Mouse (Mus musculus): ENCODE data around the gene Vmn2r99. TPM values are rescaled to one million over a fixed set of nuclear protein-coding genes. Genes with fewer than 3 reads are reported as not detected.

The Vmn2r99 gene
- not detected for total RNA-seq (2021)
- long read RNA-seq, experiment 1, result 0 reads
- long read RNA-seq, experiment 2, result 0 reads

DNA sequence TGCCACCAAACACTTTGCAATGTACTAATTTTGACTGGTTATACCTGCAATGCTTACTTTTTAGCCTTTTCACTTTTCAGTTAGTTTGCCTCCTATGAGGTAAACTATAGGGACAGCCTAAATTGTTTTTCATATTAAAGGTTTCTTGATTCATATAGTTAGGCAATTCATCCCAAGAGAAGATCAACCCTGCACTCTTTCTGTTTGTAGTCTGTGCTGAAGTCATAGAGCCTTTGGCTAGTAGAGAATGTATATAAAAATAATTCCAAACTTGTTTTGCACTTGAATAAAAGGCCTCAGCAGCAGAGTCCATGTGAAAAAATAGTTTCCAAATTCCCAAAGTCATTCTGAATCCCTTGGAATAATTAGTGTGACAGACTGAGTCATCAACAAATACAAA lies at the start of gene Vmn2r99:
TSS of gene Vmn2r99 (plus strand) at position 301 of the 400 bp plus-strand sequence.
- no peak for DNase-seq (ENCODE audit: low spot score in 2 of 2)

DNA sequence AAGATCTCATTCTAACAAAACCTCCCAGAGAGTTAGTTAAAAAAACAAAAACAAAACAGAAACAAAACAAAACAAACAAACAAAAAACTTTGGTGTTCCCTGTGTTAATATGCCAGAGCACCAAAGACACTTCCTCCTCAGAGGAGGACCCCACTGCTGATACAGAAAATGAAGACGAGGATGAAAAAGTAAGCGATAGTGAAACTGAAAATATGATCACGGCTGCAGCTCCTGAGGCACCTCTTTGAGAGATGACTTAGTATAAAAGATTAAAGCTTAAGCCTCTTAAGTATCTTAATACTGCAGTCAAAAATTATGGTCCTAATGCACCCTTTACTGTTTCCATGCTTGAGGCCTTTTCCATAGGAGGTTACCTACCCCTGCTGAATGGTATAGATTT lies 75.9 kb downstream of the Vmn2r99 start:
- no peak for DNase-seq (ENCODE audit: low spot score in 2 of 2)

DNA sequence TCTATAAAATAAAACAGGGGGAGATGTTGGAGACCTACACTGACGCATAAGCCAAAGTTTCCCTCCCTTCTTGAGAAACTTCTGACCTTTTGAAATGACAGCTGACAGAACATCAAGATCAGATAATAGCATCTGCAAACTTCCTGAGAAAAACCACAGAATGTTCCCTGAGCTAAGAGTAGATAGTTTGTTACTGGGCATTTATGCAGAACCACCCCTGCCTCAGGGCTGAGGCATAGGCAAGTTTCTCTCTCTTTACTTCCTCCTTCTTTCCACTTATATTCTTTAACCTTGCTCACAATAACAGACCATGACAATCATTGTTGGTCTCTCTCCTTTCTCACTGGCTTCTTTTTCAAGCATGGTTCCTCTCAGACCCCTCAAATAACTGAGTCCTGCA lies 83.2 kb downstream of the Vmn2r99 start:
- no peak for DNase-seq (ENCODE audit: low spot score in 2 of 2)

Other genes with a start within 250 kb of the Vmn2r99 start
- not detected for gene Vmn2r100, start 142.8 kb downstream of the Vmn2r99 start, total RNA-seq (2021)
- not detected for gene Vmn2r101, start 215.3 kb downstream of the Vmn2r99 start, total RNA-seq (2021)